Mouse (Mus musculus): Measurements from ENCODE around the gene Dok3. TPM values are rescaled to one million over a fixed set of nuclear protein-coding genes. Genes with fewer than 3 reads are reported as not detected.

Gene Dok3
- polyA plus RNA-seq, 1 experiment from 2014 or later = 4.2 TPM

- Histone ChIP-seq H3K9me3 (no peaks in the 10 kb centered on the region), H3K36me3 (peaks cover 23% of the 10 kb centered on the region), H3K27ac (replicated peaks) (no peak overlapping the region), H3K27me3 (no peaks in the 10 kb centered on the region), H3K4me2 (no peak overlapping the region), H3K4me1 (replicated peaks) (peaks cover 53% of the 10 kb centered on the region), H3K4me3 (no peak overlapping the region), H3K9ac (0 out of 2 replicates have a peak overlapping the region, but pooled peaks have one; percentile 12)
- 75% methylated on average over 6 of the region's 6 CpGs for WGBS
- no peak for ATAC-seq (ENCODE audit: low read depth)
Measured at GRCm38 (mm10) chr13:55567001-55567400, 37.9 kb upstream of the Dok3 start.

GRCm38 (mm10) chr13:55563266-55563879 is 34.3 kb upstream of the Dok3 start:
- Histone ChIP-seq H3K4me2 (no peak overlapping the region), H3K27ac (replicated peaks) (no peak overlapping the region), H3K9me3 (no peaks in the 10 kb centered on the region), H3K4me3 (no peak overlapping the region), H3K9ac (no peak overlapping the region), H3K27me3 (no peaks in the 10 kb centered on the region), H3K4me1 (replicated peaks) (peaks cover 30% of the 10 kb centered on the region), H3K36me3 (peaks cover 21% of the 10 kb centered on the region)
- 77% methylated on average over 7 of the region's 7 CpGs for WGBS
- ATAC-seq (ENCODE audit: low read depth) = no peak

GRCm38 (mm10) chr13:55557499-55557898 is 28.4 kb upstream of the Dok3 start:
- Histone ChIP-seq H3K9me3 (no peaks in the 10 kb centered on the region), H3K27me3 (no peaks in the 10 kb centered on the region), H3K4me2 (no peak overlapping the region), H3K4me1 (replicated peaks) (no peaks in the 10 kb centered on the region), H3K4me3 (no peak overlapping the region), H3K9ac (no peak overlapping the region), H3K36me3 (peaks cover 50% of the 10 kb centered on the region), H3K27ac (replicated peaks) (no peak overlapping the region)
- ATAC-seq (ENCODE audit: low read depth) = no peak
- whole genome bisulfite sequencing = 87% methylated on average over 6 of the region's 6 CpGs

- Histone ChIP-seq H3K4me2 (no peak overlapping the region), H3K36me3 (peaks cover 65% of the 10 kb centered on the region), H3K9me3 (no peaks in the 10 kb centered on the region), H3K4me1 (replicated peaks) (no peaks in the 10 kb centered on the region), H3K27ac (replicated peaks) (no peak overlapping the region), H3K4me3 (no peak overlapping the region), H3K27me3 (no peaks in the 10 kb centered on the region), H3K9ac (no peak overlapping the region)
- no peak for ATAC-seq (ENCODE audit: low read depth)
- 94% methylated on average over 9 of the region's 9 CpGs for WGBS
Measured at GRCm38 (mm10) chr13:55555921-55556320, 26.8 kb upstream of the Dok3 start.

DNA sequence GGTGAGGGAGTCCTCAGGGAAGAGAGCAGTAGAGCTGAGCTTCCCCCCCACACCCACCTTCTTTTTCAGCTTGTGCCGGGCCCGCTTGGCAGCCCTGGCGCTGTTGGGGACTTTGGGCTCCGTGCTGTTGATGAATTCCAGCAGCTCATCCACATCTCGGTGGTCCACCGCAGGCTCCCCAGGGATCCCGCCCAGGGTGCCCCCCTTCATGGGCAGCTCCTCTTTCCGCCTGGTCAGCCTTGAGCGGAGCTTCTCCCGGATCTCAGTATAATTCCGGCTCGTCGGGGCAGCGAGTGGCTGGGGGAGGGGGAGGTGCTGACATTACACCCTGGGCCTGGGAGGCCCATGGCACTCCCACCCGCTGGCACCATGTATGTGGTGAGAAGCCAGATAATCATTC is 20.0 kb upstream of the Dok3 start:
- H3K36me3 ChIP-seq = peaks cover 99% of the 10 kb centered on the region
- WGBS = 83% methylated on average over 15 of the region's 15 CpGs
- no peaks in the 10 kb centered on the region for H3K4me1 ChIP-seq (replicated peaks)
- H3K27me3 ChIP-seq = no peaks in the 10 kb centered on the region
- ATAC-seq (ENCODE audit: low read depth) = no peak
- no peak overlapping the region for H3K27ac ChIP-seq (replicated peaks)
- H3K4me2 ChIP-seq = no peak overlapping the region
- H3K4me3 ChIP-seq = no peak overlapping the region
- H3K9me3 ChIP-seq = no peaks in the 10 kb centered on the region
- H3K9ac ChIP-seq = no peak overlapping the region

DNA sequence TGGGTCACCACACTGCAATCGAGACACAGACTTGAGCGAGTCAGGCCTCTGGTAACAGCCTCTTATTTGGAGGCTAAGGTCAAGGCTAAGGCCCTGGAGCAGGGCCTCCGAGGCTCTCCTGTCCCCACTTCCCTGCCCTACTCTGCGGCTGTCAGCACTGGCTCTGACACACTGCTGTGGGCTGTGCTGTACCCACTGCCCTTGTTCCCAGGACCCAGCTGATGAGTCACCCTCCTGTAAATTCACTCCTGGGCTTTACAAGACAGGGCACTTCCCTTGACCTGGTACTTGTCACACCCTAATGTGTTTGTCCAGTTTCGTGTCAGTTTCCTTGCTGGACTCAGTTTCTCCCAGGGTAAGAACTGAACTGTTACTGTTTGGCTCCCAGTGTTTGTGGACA is 19.3 kb upstream of the Dok3 start:
- Histone ChIP-seq H3K4me3 (no peak overlapping the region), H3K4me1 (replicated peaks) (no peaks in the 10 kb centered on the region), H3K27ac (replicated peaks) (no peak overlapping the region), H3K36me3 (peaks cover 99% of the 10 kb centered on the region), H3K4me2 (no peak overlapping the region), H3K27me3 (no peaks in the 10 kb centered on the region), H3K9ac (no peak overlapping the region), H3K9me3 (no peaks in the 10 kb centered on the region)
- no peak for ATAC-seq (ENCODE audit: low read depth)
- WGBS = 81% methylated on average over 5 of the region's 5 CpGs

GRCm38 (mm10) chr13:55547916-55548315 is 18.8 kb upstream of the Dok3 start:
- no peaks in the 10 kb centered on the region for H3K9me3 ChIP-seq
- no peak for ATAC-seq (ENCODE audit: low read depth)
- 97% methylated on average over 2 of the region's 2 CpGs for WGBS
- H3K27me3 ChIP-seq = no peaks in the 10 kb centered on the region
- H3K4me2 ChIP-seq = no peak overlapping the region
- no peak overlapping the region for H3K4me3 ChIP-seq
- no peak overlapping the region for H3K9ac ChIP-seq
- H3K36me3 ChIP-seq = peaks cover 99% of the 10 kb centered on the region
- H3K27ac ChIP-seq (replicated peaks) = no peak overlapping the region
- H3K4me1 ChIP-seq (replicated peaks) = no peaks in the 10 kb centered on the region

DNA sequence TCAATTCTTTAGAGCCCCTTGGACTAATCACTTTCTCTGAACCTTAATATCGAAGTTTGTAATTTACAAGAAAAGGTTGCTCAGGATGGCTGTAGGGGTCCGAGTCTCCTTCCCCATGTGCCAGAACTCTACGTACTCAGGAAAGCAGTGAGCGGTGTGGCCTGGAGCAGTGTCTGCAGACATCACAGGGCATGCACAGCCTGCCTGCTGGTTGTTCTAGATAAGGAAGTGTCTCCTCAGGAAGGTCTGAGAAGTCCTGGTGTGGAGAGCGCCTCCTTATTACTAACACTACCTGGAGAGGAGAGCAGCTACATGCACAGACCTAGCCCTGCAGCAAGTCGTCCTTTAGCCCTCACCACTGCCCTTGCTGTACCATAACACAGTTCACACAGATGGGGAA is 15.7 kb upstream of the Dok3 start:
- Histone ChIP-seq H3K9me3 (no peaks in the 10 kb centered on the region), H3K27ac (replicated peaks) (no peak overlapping the region), H3K36me3 (peaks cover 100% of the 10 kb centered on the region), H3K4me1 (replicated peaks) (no peaks in the 10 kb centered on the region), H3K9ac (no peak overlapping the region), H3K27me3 (no peaks in the 10 kb centered on the region), H3K4me3 (no peak overlapping the region), H3K4me2 (no peak overlapping the region)
- no peak for ATAC-seq (ENCODE audit: low read depth)
- 91% methylated on average over 6 of the region's 6 CpGs for WGBS

- no peak overlapping the region for H3K9ac ChIP-seq
- 90% methylated on average over 8 of the region's 8 CpGs for WGBS
- H3K27me3 ChIP-seq = no peaks in the 10 kb centered on the region
- no peak overlapping the region for H3K4me2 ChIP-seq
- no peak overlapping the region for H3K4me3 ChIP-seq
- H3K9me3 ChIP-seq = no peaks in the 10 kb centered on the region
- no peaks in the 10 kb centered on the region for H3K4me1 ChIP-seq (replicated peaks)
- no peak for ATAC-seq (ENCODE audit: low read depth)
- peaks cover 100% of the 10 kb centered on the region for H3K36me3 ChIP-seq
- no peak overlapping the region for H3K27ac ChIP-seq (replicated peaks)
Measured at GRCm38 (mm10) chr13:55543447-55543846, 14.4 kb upstream of the Dok3 start.

DNA sequence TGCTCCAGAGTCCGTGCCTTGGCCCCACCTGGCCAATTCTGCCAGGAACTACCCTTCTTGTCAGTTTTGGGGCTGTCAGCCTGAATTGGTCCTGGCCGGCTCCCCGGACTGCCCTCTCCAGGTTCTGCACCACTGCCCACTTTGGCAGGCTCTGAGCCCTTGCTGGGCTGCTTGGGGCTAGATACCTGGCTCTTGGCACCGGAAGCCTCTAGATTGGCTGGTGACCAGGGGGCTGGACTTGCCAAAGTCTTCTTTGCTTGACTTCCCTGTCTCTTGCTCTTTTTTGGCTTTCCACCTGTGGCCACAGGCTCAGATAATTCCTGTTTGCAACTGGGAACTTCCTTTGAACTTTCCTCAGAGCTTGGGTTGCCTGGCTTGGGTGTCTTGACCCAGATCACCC is 13.8 kb upstream of the Dok3 start:
- no peak for ATAC-seq (ENCODE audit: low read depth)
- Histone ChIP-seq H3K9me3 (no peaks in the 10 kb centered on the region), H3K36me3 (peaks cover 100% of the 10 kb centered on the region), H3K4me2 (no peak overlapping the region), H3K27ac (replicated peaks) (no peak overlapping the region), H3K4me1 (replicated peaks) (no peaks in the 10 kb centered on the region), H3K4me3 (no peak overlapping the region), H3K27me3 (no peaks in the 10 kb centered on the region), H3K9ac (no peak overlapping the region)
- WGBS = 94% methylated on average over 4 of the region's 4 CpGs

DNA sequence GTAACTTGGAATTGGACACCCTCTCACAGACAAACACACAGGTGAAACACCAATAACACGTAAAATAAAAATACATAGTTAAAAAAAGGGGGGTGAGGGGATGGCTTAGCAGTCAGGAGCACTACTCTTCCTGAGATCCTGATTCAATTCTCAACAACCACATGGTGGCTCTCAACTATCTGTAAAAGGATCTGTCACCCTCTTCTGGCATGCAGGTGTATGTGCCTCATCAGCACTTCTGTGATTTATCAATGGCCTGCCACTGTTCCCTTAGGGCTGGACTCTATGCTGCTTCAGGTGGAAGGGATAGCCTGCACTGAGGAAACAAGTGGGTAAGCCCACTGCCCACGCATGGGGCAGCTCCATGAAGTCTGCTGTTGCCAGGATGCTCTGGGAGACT is 11.8 kb upstream of the Dok3 start:
- no peak overlapping the region for H3K4me3 ChIP-seq
- H3K27ac ChIP-seq (replicated peaks) = no peak overlapping the region
- no peak overlapping the region for H3K9ac ChIP-seq
- WGBS = 94% methylated on average over 2 of the region's 2 CpGs
- no peaks in the 10 kb centered on the region for H3K9me3 ChIP-seq
- H3K4me2 ChIP-seq = no peak overlapping the region
- H3K36me3 ChIP-seq = peaks cover 83% of the 10 kb centered on the region
- no peak for ATAC-seq (ENCODE audit: low read depth)
- no peaks in the 10 kb centered on the region for H3K27me3 ChIP-seq
- H3K4me1 ChIP-seq (replicated peaks) = peaks cover 5% of the 10 kb centered on the region

DNA sequence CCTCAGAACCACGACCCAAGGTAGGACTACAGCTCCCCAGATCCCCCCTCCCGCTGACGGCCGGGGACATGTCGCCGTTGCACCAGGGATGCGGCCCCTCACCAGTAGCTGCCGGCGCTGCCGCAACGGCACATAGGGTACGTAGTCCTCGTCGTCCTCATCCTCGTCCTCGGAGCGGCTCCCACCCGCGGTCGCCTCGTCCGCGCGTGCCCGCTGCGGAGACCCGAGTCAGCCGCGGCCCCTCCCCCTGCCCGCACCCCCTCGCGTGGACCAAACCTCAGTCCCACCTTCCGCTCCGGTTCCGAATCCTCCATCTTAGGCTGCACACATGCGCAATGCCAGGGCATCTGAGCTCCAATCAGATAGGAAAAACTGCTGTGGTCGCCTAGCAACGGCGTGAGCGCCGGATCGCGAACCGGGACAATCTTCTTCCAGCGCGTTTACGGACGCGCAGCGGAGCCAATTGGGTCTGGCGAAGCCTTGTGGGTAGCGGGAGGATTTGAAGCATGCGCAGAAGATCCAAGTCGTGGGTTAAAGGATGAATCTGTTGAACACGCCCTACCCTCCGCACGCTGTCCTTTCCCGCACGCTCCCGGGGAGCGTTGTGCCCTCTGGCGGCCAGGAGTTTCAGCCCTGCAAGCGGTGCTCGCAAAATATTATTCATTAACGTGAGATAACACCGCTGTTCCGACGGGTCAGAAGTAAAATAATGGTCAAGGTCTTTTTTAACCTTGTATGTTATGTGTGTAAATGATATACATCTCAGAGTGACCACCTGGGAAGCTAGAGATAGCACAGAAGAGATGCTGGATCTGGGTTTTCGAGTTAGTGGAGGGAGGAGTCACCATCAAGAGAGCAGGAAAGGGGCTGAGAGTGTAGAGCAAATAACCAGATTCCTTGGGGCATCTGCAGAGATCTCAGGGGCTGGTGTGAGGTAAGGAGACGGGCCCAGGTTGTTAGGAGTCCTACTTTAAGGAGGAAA is 7.4 kb upstream of the Dok3 start, which contains the start of gene Ddx41:
Gene Ddx41, minus strand, starts transcription at position 465 of the 982 bp plus-strand sequence.
- peaks cover 75% of the 10 kb centered on the region for H3K36me3 ChIP-seq
- H3K4me2 ChIP-seq = peak within 1 kb of the TSS; percentile 98
- peak within 1 kb of the TSS; percentile 86 for H3K27ac ChIP-seq (replicated peaks)
- H3K9ac ChIP-seq = peak within 1 kb of the TSS; percentile 86
- peak within 1 kb of the TSS; percentile 90 for H3K4me3 ChIP-seq
- peaks cover 18% of the 10 kb centered on the region for H3K4me1 ChIP-seq (replicated peaks)
- no peaks in the 10 kb centered on the region for H3K9me3 ChIP-seq
- ATAC-seq (ENCODE audit: low read depth) = peak; percentile 97
- under 1% methylated on average over 70 of the region's 70 CpGs for WGBS
- H3K27me3 ChIP-seq = no peaks in the 10 kb centered on the region
